Mouse (Mus musculus) liver, adult (tissue): ENCODE results near the gene Olfr618.
"Not testable (repeated sequence)": the region's sequence is repeated elsewhere in the genome, so short reads cannot be mapped to it uniquely, and the experiment has no call there.

Source experiments
- GATA4 ChIP-seq: IDR thresholded peaks from 2 replicates; pipeline ENCODE4 v1.6.1; 2014; ENCODE audit warnings: mild to moderate bottlenecking, low read length; ENCODE audit not compliant: insufficient replicate concordance

Olfr618 gene

GRCm38 (mm10) chr7:103589803-103590202 lies at the start of gene Olfr618:
TSS of gene Olfr618 (plus strand) at chr7:103590103.
- TF ChIP-seq GATA4: no peak

DNA sequence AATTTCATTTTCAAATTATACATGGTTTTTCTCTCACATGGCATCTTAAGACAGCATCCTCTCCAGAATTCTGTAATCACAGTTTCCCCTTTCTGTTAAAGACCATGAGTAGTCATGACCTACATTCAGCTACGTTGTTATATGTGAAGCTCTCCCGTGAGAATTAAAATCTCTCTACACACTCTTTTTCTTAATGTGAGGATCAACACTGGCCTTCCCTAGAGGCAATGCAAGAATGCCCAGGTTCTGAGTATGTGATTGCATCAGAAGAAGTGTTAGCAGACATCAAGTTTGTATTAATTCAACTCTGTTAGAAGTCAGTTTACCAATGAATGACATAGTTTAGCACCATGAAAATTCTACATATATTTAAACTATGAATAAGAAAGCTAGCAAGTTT lies 47.3 kb upstream of the Olfr618 start, which contains the start of gene Olfr612:
Gene Olfr612, minus strand, starts transcription at position 101 of the 400 bp plus-strand sequence.
- TF ChIP-seq GATA4: not testable (repeated sequence)

- no peak for TF ChIP-seq GATA4
Observed at GRCm38 (mm10) chr7:103547774-103548173, 42.1 kb upstream of the Olfr618 start, which contains the start of gene Olfr613. TSS of gene Olfr613 (plus strand) at chr7:103548074.

GRCm38 (mm10) chr7:103555779-103556178 lies 34.1 kb upstream of the Olfr618 start, which contains the start of gene Olfr615:
TSS of gene Olfr615 (plus strand) at chr7:103556079.
- TF ChIP-seq GATA4: no peak

- TF ChIP-seq GATA4: no peak
Observed at GRCm38 (mm10) chr7:103569043-103569442, 20.9 kb upstream of the Olfr618 start, which contains the start of gene Olfr616. TSS of gene Olfr616 (minus strand) at chr7:103569143.

DNA sequence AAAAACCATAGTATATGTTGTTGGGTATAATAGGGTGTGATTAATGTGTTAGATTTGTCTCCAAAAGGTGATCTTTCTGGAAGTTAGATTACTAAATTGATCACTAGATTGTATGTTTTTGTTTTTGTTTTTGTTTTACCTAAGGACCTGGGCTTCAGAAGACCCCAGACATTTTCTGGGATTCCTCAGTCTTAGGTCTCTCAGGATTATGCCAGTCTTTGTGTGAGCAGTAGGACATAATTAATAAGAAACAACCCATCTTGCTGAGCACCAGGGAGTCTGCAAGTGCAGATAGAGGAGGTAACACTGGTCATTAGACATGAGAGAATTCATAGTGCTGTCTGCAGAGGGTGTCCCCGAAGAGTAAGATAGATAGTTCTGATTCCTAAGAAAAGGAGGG lies 17.1 kb upstream of the Olfr618 start, which contains the start of gene Olfr617:
Gene Olfr617, plus strand, starts transcription at position 301 of the 400 bp plus-strand sequence.
- TF ChIP-seq GATA4: no peak

GRCm38 (mm10) chr7:103600275-103600674 lies 10.4 kb downstream of the Olfr618 start, which contains the start of gene Olfr619:
TSS of gene Olfr619 (plus strand) at chr7:103600575.
- TF ChIP-seq GATA4: no peak

GRCm38 (mm10) chr7:103607425-103607824 lies 17.5 kb downstream of the Olfr618 start:
- TF ChIP-seq GATA4: no peak

- no peak for TF ChIP-seq GATA4
Observed at GRCm38 (mm10) chr7:103612434-103612833, 22.5 kb downstream of the Olfr618 start, which contains the start of gene Olfr620. TSS of gene Olfr620 (minus strand) at chr7:103612534.

DNA sequence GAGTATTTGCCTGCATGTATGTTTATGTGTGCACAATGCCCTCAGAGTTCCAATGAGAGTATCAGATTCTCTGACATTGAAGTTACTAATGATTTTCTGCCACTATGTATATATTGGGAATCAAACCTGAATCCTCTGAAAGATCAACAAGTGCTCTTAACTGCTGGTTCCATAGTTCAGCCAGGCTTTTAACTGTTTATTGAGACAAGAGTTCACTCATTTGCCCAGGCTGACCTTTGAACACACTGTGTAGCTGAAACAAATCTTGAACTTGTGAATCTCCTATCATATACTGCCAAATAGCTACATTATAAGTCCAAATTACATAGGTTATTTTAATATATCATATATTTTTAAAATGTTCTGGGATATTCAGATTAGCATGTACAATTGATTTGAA lies 46.9 kb downstream of the Olfr618 start:
- no peak for TF ChIP-seq GATA4

- no peak for TF ChIP-seq GATA4
Observed at GRCm38 (mm10) chr7:103642602-103643001, 52.7 kb downstream of the Olfr618 start, which contains the start of gene Olfr622. TSS of gene Olfr622 (minus strand) at chr7:103642702.

DNA sequence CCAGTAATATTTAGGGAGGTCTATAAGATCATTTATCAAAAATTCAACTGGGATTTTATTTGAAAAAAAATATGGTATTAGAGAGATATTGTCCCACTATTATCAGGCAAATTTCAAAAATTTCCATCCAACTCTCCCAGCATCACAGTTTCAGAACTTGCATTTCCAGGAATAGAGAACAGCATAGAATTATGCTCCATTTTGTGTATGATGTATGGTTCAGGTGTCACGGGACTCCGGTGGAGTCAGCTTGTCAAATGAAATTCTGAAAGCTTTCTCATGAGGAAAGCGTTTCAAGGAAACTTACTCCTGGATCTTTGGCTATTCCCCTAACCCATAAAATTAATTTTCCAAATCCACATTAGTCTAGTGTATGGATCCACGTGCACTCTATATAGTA lies 54.2 kb downstream of the Olfr618 start:
- TF ChIP-seq GATA4: no peak
